Mouse (Mus musculus) midbrain, embryonic 15.5 days (tissue): ENCODE results near the gene Pi16. TPM values are rescaled to one million over a fixed set of nuclear protein-coding genes. Genes with fewer than 3 reads are reported as not detected.

Experiments used
- ATAC-seq: fragments of 200-750 bp; cut with Nextera tagmentation; replicated peaks from 2 replicates; pipeline ENCODE4 v1.8.0; 2017; ENCODE audit warnings: moderate TSS enrichment
- H3K27ac ChIP-seq: fragments of 300-500 bp; sonication (generic); 2 replicates; pipeline ENCODE4 v1.5.1; 2015; ENCODE audit warnings: mild to moderate bottlenecking, inconsistent platforms
- H3K27me3 ChIP-seq: fragments of 300-500 bp; sonication (generic); replicated peaks from 2 replicates; pipeline ENCODE4 v1.6.1; 2015; ENCODE audit warnings: inconsistent platforms
- H3K36me3 ChIP-seq: fragments of 300-500 bp; sonication (generic); replicated peaks from 2 replicates; pipeline ENCODE4 v1.6.1; 2015; ENCODE audit warnings: inconsistent platforms
- H3K4me1 ChIP-seq: fragments of 300-500 bp; sonication (generic); 2 replicates; pipeline ENCODE4 v1.6.1; 2015; ENCODE audit warnings: inconsistent platforms
- H3K4me2 ChIP-seq: fragments of 300-500 bp; sonication (generic); 2 replicates; pipeline ENCODE4 v1.6.1; 2015; ENCODE audit warnings: inconsistent platforms, mild to moderate bottlenecking, moderate library complexity
- H3K4me3 ChIP-seq: fragments of 300-500 bp; sonication (generic); 2 replicates; pipeline ENCODE4 v1.5.1; 2015; ENCODE audit warnings: mild to moderate bottlenecking, inconsistent platforms
- H3K9ac ChIP-seq: fragments of 300-500 bp; sonication (generic); 2 replicates; pipeline ENCODE4 v1.6.1; 2015; ENCODE audit warnings: mild to moderate bottlenecking, inconsistent platforms
- H3K9me3 ChIP-seq: fragments of 300-500 bp; sonication (generic); 2 replicates; pipeline ENCODE4 v1.6.1; 2016; ENCODE audit warnings: inconsistent platforms
- WGBS: fragments of 180-500 bp; shearing (Covaris S2); methylation state at CpG from one replicate; pipeline ENCODE4 v1.1.7; 2015; ENCODE audit warnings: mixed read lengths; 5-methylcytosine and 5-hydroxymethylcytosine counted together
- polyA plus RNA-seq: library from polyadenylated mRNA; unstranded; fragments of >200 nt; fragmentation: Nextera tagmentation; extraction: Ambion mirVana; gene quantifications from 2 replicates; pipeline ENCODE4 v1.2.1, GENCODE M21; 2015

Gene Pi16
- polyA plus RNA-seq, 1 experiment from 2014 or later, result 3.6 TPM

DNA sequence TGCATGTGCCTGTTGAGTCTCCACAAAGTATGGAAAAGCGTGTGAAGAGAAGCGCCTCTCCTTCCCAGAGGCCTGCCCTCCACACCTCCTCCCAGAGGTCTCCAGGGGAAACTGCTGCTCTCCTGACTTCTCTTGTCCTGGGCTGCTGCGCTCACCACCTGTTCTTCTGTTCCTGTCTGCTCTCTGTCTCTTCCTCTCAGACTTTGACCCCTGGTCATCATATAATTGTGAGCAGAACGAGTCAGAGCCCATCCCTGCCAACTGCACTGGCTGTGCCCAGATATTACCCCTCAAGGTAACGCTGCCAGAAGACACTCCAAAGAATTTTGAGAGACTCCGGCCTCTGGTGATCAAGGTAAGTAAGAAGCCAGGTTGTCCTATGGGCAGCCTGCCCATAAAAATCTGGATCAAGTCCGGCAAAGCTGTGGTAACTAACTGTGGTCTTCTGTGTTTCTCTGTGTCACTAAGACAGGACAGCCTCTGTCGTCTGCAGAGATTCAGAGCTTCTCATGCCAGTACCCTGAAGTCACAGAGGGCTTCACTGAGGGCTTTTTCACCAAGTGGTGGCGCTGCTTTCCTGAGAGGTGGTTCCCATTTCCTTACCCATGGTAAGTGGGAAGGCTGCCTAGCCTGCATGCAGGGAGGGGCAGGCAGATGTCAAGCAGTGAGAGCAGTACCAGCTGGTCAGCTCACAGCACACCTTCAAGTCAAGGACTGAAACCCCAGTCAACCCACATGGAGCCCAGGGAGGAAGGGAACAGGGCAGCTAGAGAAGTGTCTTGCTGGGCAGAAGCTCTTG lies 23.5 kb upstream of the Pi16 start:
- Histone ChIP-seq H3K4me3 (no peak overlapping the region), H3K36me3 (peaks cover 19% of the 10 kb centered on the region), H3K9me3 (no peaks in the 10 kb centered on the region), H3K4me2 (no peak overlapping the region), H3K9ac (no peak overlapping the region), H3K27ac (no peak overlapping the region), H3K4me1 (no peaks in the 10 kb centered on the region), H3K27me3 (no peaks in the 10 kb centered on the region)
- ATAC-seq, result no peak
- 82% methylated on average over 9 of the region's 9 CpGs for WGBS

DNA sequence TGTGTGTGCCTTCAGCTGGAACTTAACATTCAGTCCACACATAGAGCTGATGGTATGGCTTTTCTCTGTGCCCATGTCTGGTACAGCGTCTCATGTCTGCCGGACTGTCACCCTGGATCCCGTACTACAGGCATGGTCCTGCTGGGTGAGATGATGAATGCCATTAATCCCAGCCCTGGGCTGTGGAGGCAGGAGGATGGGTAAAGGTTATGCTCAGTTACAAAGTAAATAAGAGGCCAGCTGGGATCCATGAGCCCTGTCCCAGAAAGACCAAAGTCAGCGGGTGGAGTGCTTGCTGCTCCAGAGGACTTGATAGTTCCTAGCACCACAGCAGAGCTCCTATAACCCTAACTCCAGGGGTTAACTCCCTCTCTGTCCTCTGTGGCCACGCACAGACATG lies 21.6 kb upstream of the Pi16 start:
- H3K9me3 ChIP-seq, result no peaks in the 10 kb centered on the region
- no peaks in the 10 kb centered on the region for H3K4me1 ChIP-seq
- H3K4me2 ChIP-seq, result no peak overlapping the region
- H3K27me3 ChIP-seq, result no peaks in the 10 kb centered on the region
- 82% methylated on average over 5 of the region's 5 CpGs for WGBS
- H3K36me3 ChIP-seq, result peaks cover 27% of the 10 kb centered on the region
- no peak overlapping the region for H3K4me3 ChIP-seq
- no peak for ATAC-seq
- H3K27ac ChIP-seq, result no peak overlapping the region
- no peak overlapping the region for H3K9ac ChIP-seq

DNA sequence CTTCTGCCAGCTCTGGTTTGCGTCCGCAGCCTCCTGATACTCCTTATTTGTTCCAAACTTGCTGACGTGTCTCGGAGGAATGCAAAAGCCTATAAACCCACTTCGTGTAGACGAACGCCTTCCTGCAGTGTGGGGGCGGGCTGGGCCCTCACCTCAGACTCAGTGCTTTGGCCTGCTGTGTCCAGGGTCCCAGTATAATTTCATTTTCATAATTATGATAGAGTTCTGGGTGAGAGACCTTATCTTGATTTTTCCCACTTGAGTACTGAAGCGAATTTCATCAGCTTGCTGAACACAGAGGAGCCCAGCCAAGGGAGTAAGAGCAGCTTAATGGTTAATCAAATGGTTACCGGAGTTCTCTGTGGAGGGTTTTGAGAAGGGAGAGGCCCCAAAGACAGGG lies 20.2 kb upstream of the Pi16 start:
- Histone ChIP-seq H3K9me3 (no peaks in the 10 kb centered on the region), H3K27me3 (no peaks in the 10 kb centered on the region), H3K36me3 (peaks cover 33% of the 10 kb centered on the region), H3K4me1 (no peaks in the 10 kb centered on the region), H3K9ac (no peak overlapping the region), H3K4me3 (no peak overlapping the region), H3K27ac (no peak overlapping the region), H3K4me2 (no peak overlapping the region)
- no peak for ATAC-seq
- WGBS, result 90% methylated on average over 10 of the region's 10 CpGs

DNA sequence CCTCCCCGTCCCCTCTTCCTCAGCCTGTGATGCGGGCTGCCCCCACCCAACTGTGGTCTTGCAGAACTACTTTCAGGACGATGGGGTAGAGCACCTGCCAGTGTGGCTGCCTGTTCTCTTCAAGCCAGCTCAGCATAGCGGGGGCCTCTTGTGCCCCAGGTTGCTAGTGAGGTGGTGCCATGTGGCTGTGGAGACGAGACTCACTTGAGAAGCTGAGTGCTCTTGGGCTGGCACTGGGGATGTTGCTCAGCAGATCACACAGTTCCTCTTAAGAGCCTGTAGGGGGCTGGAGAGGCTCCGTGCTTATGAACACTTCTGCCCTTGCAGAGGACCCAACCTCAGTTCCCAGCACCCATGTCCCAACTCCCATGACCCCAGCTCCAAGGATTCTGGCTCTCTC lies 19.7 kb upstream of the Pi16 start:
- H3K4me3 ChIP-seq, result no peak overlapping the region
- H3K4me2 ChIP-seq, result no peak overlapping the region
- H3K9me3 ChIP-seq, result no peaks in the 10 kb centered on the region
- no peaks in the 10 kb centered on the region for H3K27me3 ChIP-seq
- no peak for ATAC-seq
- H3K9ac ChIP-seq, result no peak overlapping the region
- H3K27ac ChIP-seq, result no peak overlapping the region
- WGBS, result 89% methylated on average over 6 of the region's 6 CpGs
- H3K4me1 ChIP-seq, result no peaks in the 10 kb centered on the region
- peaks cover 36% of the 10 kb centered on the region for H3K36me3 ChIP-seq

DNA sequence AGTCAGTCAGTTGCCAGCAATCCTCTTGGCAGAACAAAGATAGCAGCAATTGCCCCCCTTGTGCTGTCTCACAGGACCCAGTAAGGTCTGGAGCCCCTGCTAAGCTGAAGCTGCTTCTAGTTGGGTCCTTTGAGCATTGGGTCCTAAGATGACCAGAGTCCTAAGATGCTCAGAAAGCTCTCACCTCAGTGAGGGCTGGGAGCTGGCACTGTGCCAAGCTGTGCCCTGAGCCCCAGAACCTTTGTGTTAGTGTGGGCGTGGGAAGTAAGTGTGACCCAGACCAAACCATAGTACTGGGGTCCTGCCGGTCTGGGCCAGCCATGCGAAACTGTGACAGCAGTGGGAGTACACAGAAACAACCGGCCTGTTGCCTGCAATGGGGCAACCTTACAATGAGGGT lies 18.2 kb upstream of the Pi16 start:
- no peaks in the 10 kb centered on the region for H3K9me3 ChIP-seq
- H3K4me3 ChIP-seq, result no peak overlapping the region
- peaks cover 33% of the 10 kb centered on the region for H3K36me3 ChIP-seq
- no peaks in the 10 kb centered on the region for H3K4me1 ChIP-seq
- H3K4me2 ChIP-seq, result no peak overlapping the region
- 82% methylated on average over 4 of the region's 4 CpGs for WGBS
- no peak for ATAC-seq
- H3K27me3 ChIP-seq, result no peaks in the 10 kb centered on the region
- no peak overlapping the region for H3K27ac ChIP-seq
- H3K9ac ChIP-seq, result no peak overlapping the region

DNA sequence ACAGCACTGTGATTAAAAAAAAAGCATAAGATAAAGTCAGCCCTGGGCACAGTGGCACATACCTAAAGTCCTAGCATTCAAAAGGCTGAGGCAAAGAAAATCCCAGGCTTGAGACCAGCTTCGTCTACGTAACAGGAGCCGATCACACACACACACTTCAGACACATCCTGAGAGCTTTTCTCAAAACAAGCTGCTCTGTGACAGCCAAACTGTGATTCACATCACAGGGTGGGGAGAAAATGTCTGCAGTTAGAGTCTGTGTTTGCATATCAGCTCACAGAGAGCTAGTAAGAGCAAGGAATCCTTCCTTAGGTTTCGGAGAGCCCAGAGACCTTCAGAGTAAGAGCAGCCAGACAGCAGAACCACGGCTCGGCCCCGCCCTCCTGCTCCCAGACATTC lies 16.6 kb upstream of the Pi16 start:
- Histone ChIP-seq H3K9me3 (no peaks in the 10 kb centered on the region), H3K27me3 (no peaks in the 10 kb centered on the region), H3K4me3 (no peak overlapping the region), H3K36me3 (peaks cover 21% of the 10 kb centered on the region), H3K4me2 (no peak overlapping the region), H3K9ac (no peak overlapping the region), H3K4me1 (no peaks in the 10 kb centered on the region), H3K27ac (no peak overlapping the region)
- 93% methylated on average over 7 of the region's 7 CpGs for WGBS
- no peak for ATAC-seq

DNA sequence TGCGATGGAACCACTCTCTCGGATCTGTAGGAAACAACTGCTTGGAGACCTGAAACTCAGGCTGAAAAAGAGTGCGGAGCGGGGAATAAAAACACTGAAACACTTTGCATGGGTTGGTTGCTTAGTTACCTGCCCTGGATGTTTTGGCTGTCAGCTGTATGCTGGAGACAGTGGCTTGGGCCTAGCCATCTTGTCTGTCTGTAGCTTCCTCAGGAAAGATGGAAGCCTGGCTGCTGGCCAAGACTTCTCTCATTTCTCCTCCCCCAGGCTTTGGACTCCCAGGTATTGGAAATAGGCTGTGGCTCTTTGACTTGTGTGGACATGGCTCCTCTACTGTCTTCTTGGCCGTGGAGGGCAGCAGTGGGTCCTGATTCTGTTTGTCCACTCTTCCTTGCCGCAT lies 16.1 kb upstream of the Pi16 start:
- no peak for ATAC-seq
- Histone ChIP-seq H3K27ac (no peak overlapping the region), H3K4me3 (no peak overlapping the region), H3K36me3 (peaks cover 20% of the 10 kb centered on the region), H3K4me2 (no peak overlapping the region), H3K9me3 (no peaks in the 10 kb centered on the region), H3K4me1 (no peaks in the 10 kb centered on the region), H3K9ac (no peak overlapping the region), H3K27me3 (no peaks in the 10 kb centered on the region)
- WGBS, result 95% methylated on average over 6 of the region's 6 CpGs

DNA sequence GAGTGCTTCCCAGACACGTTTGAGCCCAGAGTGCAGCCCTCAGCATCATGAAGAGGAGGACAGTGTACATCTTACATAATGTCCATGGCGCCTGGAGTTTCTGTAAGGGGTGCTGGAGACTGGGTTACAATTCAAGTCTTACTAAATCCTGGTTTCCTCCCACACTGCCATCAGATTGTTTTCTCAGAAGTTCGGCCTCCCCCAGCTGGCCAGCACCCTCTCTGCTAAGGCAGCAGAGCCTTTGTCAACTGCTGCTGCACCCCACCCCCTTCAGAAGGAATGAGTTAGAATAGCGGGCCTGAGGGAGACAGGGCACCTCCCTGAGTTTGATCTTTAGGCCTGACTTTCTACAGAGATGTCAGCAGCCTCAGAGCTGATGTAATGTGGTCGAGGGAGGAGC lies 15.3 kb upstream of the Pi16 start:
- no peak for ATAC-seq
- Histone ChIP-seq H3K4me1 (no peaks in the 10 kb centered on the region), H3K9ac (no peak overlapping the region), H3K4me2 (no peak overlapping the region), H3K27me3 (no peaks in the 10 kb centered on the region), H3K36me3 (peaks cover 20% of the 10 kb centered on the region), H3K27ac (no peak overlapping the region), H3K4me3 (no peak overlapping the region), H3K9me3 (no peaks in the 10 kb centered on the region)
- 73% methylated on average over 5 of the region's 5 CpGs for WGBS

DNA sequence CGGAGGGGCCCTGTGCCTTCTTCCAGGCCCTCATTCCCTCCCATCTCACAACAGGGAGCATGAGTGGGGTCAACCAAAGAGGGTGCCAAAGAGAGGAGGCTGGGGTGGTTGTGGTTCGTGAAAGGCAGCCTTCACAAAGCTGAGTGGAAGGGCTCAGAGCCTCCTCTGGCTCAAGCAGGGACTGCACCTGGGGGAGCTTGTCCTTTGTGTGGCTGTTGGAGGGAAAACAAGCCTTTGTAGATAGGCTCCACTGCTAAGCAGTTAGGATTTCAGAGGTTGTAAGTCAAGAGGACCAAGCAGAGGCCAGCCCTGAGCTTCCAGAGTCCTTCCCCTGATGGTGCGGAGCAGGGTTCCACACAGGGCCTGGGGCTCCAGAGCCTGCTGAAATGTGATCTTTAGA lies 14.4 kb upstream of the Pi16 start:
- peaks cover 17% of the 10 kb centered on the region for H3K36me3 ChIP-seq
- no peak for ATAC-seq
- H3K27ac ChIP-seq, result no peak overlapping the region
- no peak overlapping the region for H3K4me2 ChIP-seq
- 49% methylated on average over 3 of the region's 3 CpGs for WGBS
- no peaks in the 10 kb centered on the region for H3K9me3 ChIP-seq
- no peaks in the 10 kb centered on the region for H3K27me3 ChIP-seq
- H3K9ac ChIP-seq, result no peak overlapping the region
- H3K4me3 ChIP-seq, result no peak overlapping the region
- H3K4me1 ChIP-seq, result no peaks in the 10 kb centered on the region

DNA sequence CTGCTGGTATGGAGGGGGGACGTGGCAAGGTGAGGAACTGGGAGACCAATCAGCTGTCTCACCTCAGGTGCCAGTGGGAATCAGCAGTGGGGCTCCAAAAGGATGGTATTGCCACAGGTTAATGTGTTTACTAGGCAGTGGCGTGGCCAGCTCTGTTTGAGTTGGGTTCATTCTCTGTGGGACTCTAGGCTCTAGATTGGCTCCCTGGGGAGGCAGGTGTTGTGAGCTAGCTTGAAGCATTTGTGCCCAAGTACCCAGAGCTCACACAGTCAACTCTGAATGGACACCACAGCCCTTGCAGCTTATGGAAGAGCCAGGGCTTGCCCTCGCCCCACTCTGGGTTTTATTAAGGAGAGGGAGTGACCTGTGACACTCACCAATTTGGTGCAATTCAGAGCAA lies 13.6 kb upstream of the Pi16 start:
- no peaks in the 10 kb centered on the region for H3K9me3 ChIP-seq
- H3K36me3 ChIP-seq, result peaks cover 17% of the 10 kb centered on the region
- ATAC-seq, result no peak
- no peak overlapping the region for H3K27ac ChIP-seq
- H3K27me3 ChIP-seq, result no peaks in the 10 kb centered on the region
- no peaks in the 10 kb centered on the region for H3K4me1 ChIP-seq
- no peak overlapping the region for H3K4me2 ChIP-seq
- H3K9ac ChIP-seq, result no peak overlapping the region
- 78% methylated on average over 3 of the region's 3 CpGs for WGBS
- no peak overlapping the region for H3K4me3 ChIP-seq

DNA sequence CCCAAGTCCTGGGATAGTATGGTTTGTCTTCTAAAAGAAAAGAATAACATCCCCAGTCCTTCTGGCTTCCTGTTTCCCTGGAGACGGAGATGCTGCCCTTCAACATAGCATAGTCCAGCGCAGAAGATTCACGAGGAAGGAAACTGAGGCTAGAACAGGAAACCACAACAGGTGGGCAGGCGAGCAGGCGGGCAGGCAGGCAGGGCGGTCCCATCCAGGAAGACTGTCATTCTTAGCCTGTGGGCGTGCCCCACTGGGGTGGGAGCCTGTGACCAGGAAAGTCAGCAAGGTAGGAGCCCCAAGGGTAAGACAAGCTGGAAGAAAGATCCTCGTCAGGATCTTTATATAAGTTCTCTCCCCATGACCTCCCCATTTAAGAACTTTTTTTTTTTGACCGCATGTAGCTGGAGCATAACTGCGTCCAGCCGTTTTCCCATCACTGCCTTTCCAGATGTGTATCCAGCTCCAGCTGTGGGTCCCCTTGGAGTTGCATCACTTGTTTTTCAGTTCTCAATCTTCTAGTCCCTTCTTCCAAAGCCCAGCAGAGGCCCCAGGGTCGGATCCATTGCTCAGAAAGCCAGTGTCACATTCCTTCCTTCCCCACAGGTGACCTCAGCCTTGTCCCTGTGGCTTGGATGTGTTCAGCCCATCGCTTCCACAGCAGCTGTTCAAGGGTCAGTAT lies 13.0 kb upstream of the Pi16 start:
- H3K4me1 ChIP-seq, result no peaks in the 10 kb centered on the region
- WGBS, result 80% methylated on average over 13 of the region's 13 CpGs
- no peak for ATAC-seq
- peaks cover 17% of the 10 kb centered on the region for H3K36me3 ChIP-seq
- no peak overlapping the region for H3K4me3 ChIP-seq
- H3K9me3 ChIP-seq, result no peaks in the 10 kb centered on the region
- no peaks in the 10 kb centered on the region for H3K27me3 ChIP-seq
- no peak overlapping the region for H3K4me2 ChIP-seq
- H3K27ac ChIP-seq, result no peak overlapping the region
- no peak overlapping the region for H3K9ac ChIP-seq

DNA sequence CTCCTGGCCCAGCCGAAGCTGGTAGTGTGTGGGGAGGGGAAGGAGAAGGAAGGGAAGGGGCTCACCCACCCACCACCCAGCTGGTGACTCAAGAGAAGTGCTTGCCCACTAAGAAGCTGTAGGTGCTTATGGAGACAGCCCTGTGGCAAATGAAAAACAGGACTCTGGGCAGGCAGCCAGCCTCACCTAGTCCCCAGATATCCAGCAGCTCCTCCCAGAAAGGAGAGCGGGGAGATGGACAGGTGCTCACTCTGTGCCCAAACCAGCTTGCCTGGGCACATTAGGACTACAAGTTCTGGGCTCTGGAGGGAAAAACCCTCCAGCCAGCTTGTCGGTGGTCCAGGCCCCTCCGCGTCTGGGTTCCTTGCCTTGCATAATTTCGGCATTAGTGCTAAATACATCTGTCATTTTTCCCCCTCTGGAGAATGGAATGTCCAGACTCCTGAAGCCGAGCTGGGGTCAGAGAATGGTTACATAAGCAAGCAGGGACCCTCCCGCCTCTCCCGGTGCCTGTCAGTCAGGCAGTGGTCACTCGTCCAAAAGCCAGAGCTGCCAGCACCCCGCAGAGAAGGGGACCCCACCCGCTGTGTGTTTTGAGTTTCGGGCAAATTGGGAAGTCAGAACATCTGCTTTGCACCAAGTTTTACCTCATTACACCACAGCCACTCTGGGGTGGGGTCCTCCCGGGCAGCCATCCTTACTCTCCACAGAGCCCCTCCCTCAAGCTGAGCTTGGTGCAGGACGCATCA lies 12.2 kb upstream of the Pi16 start:
- no peak overlapping the region for H3K4me3 ChIP-seq
- no peak overlapping the region for H3K4me2 ChIP-seq
- peaks cover 10% of the 10 kb centered on the region for H3K36me3 ChIP-seq
- no peak overlapping the region for H3K9ac ChIP-seq
- H3K9me3 ChIP-seq, result no peaks in the 10 kb centered on the region
- ATAC-seq, result no peak
- H3K27ac ChIP-seq, result no peak overlapping the region
- H3K27me3 ChIP-seq, result no peaks in the 10 kb centered on the region
- no peaks in the 10 kb centered on the region for H3K4me1 ChIP-seq
- 32% methylated on average over 15 of the region's 15 CpGs for WGBS
